Mouse (Mus musculus): ENCODE data around the gene Dph7. TPM values are rescaled to one million over a fixed set of nuclear protein-coding genes. Genes with fewer than 3 reads are reported as not detected.

The Dph7 gene
- total and polyA plus RNA-seq, 2 experiments from 2014 or later, result 37.1 to 37.2 TPM

- H3K36me3 ChIP-seq (ENCODE audit: insufficient read depth, low read length), result peaks cover 17% of the 10 kb centered on the region
- no peak overlapping the region for H3K27ac ChIP-seq (ENCODE audit: low read depth, low read length)
- no peak overlapping the region for H3K4me3 ChIP-seq (ENCODE audit: low read depth, low read length)
- no peak overlapping the region for H3K9ac ChIP-seq (replicated peaks; ENCODE audit: low read length, poor library complexity, severe bottlenecking)
- DNase-seq (ENCODE audit: low spot score) (peak; percentile 18), ATAC-seq (ENCODE audit: low FRiP score) (no peak)
- no peaks in the 10 kb centered on the region for H3K4me1 ChIP-seq (ENCODE audit: insufficient read depth, low read length)
- peak; percentile 56 for TF ChIP-seq CTCF (IDR thresholded peaks at IDR 0.05)
- no peaks in the 10 kb centered on the region for H3K9me3 ChIP-seq (ENCODE audit: low read length)
- H3K4me2 ChIP-seq (ENCODE audit: low read depth, low read length, poor library complexity, severe bottlenecking), result no peak overlapping the region
- 59% methylated on average over 2 of the region's 2 CpGs for WGBS
- H3K27me3 ChIP-seq (ENCODE audit: insufficient read depth, low read length), result no peaks in the 10 kb centered on the region
These were observed 38.6 kb upstream of the Dph7 start for GRCm38 (mm10) chr2:24923561-24923960.

- ATAC-seq (ENCODE audit: low FRiP score), result no peak
- Histone ChIP-seq H3K9ac (replicated peaks; ENCODE audit: low read length, poor library complexity, severe bottlenecking) (no peak overlapping the region), H3K9me3 (ENCODE audit: low read length) (no peaks in the 10 kb centered on the region), H3K4me1 (ENCODE audit: insufficient read depth, low read length) (no peaks in the 10 kb centered on the region), H3K4me3 (ENCODE audit: low read depth, low read length) (no peak overlapping the region), H3K27ac (ENCODE audit: low read depth, low read length) (no peak overlapping the region), H3K27me3 (ENCODE audit: insufficient read depth, low read length) (no peaks in the 10 kb centered on the region), H3K4me2 (ENCODE audit: low read depth, low read length, poor library complexity, severe bottlenecking) (no peak overlapping the region), H3K36me3 (ENCODE audit: insufficient read depth, low read length) (peaks cover 17% of the 10 kb centered on the region)
- no peak for TF ChIP-seq CTCF (IDR thresholded peaks at IDR 0.05)
- 88% methylated on average over 8 of the region's 8 CpGs for WGBS
- DNase-seq (ENCODE audit: low spot score), result no peak
These were observed 36.9 kb upstream of the Dph7 start for GRCm38 (mm10) chr2:24925284-24925683.

DNA sequence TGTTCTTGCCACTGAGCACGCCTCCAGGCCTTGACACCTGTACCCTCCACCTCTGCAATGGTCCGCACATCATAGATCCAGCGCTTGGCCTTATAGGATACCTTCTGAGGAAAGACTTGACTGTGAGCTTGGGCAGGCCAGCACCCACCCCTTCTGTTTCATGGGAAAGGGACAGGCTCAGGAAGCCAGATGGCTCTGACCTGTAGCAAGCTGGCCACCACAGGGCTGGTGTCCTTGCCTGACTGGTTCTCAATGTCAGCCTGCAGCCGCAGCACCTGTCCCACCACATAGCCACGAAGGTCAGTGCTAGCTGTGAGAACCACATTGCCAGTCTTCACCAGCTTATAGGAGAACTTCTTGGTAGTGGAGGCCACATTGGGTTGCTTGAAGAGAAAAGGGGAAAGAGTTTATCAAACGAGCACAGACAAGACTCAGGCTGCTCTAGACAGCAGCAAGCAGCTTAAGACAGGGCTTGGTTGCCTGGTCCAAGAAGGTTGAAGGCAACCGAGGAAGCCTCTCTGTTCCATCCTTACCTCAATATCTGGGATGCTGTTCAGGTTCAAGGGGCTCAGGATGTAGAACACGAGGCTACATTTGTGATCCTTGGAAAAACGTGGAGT lies 35.7 kb upstream of the Dph7 start:
- no peak for DNase-seq (ENCODE audit: low spot score)
- peaks cover 17% of the 10 kb centered on the region for H3K36me3 ChIP-seq (ENCODE audit: insufficient read depth, low read length)
- no peak overlapping the region for H3K9ac ChIP-seq (replicated peaks; ENCODE audit: low read length, poor library complexity, severe bottlenecking)
- H3K4me3 ChIP-seq (ENCODE audit: low read depth, low read length), result no peak overlapping the region
- H3K27me3 ChIP-seq (ENCODE audit: insufficient read depth, low read length), result no peaks in the 10 kb centered on the region
- no peaks in the 10 kb centered on the region for H3K9me3 ChIP-seq (ENCODE audit: low read length)
- no peak for ATAC-seq (ENCODE audit: low FRiP score)
- no peak overlapping the region for H3K27ac ChIP-seq (ENCODE audit: low read depth, low read length)
- no peak overlapping the region for H3K4me2 ChIP-seq (ENCODE audit: low read depth, low read length, poor library complexity, severe bottlenecking)
- 85% methylated on average over 9 of the region's 9 CpGs for WGBS
- H3K4me1 ChIP-seq (ENCODE audit: insufficient read depth, low read length), result no peaks in the 10 kb centered on the region
- no peak for TF ChIP-seq CTCF (IDR thresholded peaks at IDR 0.05)

DNA sequence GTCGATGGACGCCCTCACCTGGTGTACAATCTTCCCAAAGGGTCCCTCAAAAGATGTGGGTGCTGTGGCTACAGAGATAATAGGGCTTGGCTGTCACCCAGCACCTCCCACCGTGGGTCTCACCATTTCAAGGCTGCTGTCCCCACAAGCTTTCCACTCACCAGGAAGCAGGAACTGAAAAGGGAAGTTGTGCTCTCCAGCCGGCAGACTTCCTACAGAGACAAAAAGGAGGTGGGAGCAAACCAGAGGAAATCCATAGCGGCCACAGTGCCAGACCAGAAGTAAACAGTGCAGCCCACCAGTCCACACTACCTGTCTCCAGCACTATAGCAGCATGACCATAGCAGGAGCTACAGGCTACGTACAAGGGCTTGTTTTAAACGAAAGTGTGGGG lies 35.2 kb upstream of the Dph7 start:
- DNase-seq (ENCODE audit: low spot score) (no peak), ATAC-seq (ENCODE audit: low FRiP score) (no peak)
- Histone ChIP-seq H3K36me3 (ENCODE audit: insufficient read depth, low read length) (peaks cover 17% of the 10 kb centered on the region), H3K4me3 (ENCODE audit: low read depth, low read length) (no peak overlapping the region), H3K9me3 (ENCODE audit: low read length) (no peaks in the 10 kb centered on the region), H3K4me1 (ENCODE audit: insufficient read depth, low read length) (no peaks in the 10 kb centered on the region), H3K27ac (ENCODE audit: low read depth, low read length) (no peak overlapping the region), H3K9ac (replicated peaks; ENCODE audit: low read length, poor library complexity, severe bottlenecking) (no peak overlapping the region), H3K27me3 (ENCODE audit: insufficient read depth, low read length) (no peaks in the 10 kb centered on the region), H3K4me2 (ENCODE audit: low read depth, low read length, poor library complexity, severe bottlenecking) (no peak overlapping the region)
- TF ChIP-seq CTCF (IDR thresholded peaks at IDR 0.05), result no peak
- WGBS, result 69% methylated on average over 7 of the region's 7 CpGs

DNA sequence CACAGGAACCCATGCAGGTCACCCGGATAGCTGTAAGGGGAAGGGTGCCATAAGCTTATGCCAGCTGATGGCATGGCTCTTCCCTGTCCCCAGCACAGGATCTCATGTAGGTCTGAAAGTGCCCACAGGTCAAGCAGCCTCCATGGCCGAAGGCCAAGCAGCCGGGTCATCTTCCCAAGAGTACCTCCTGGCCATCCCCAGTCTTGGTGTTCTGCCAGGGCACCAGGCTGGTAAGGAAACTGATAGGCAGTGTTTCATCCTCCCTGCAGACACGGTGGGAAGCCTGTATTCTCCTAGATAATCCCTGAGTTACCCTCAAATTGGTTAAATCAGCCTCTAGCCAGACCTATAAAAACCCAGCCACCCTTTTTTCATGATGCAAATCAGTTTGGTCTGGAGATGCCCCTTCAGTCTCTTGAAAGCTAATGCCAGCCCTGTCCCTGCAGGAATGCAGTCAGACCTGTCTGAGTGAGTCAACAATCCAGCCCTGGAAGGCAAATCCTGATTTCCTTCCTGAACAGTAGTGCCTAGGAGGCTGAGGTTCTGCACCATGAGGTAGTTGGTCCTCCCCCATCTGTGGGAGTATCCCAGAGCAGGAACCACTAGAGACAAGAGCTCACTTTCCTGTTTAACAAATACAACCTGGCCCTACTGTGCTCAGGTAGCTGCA lies 34.3 kb upstream of the Dph7 start:
- H3K27ac ChIP-seq (ENCODE audit: low read depth, low read length), result no peak overlapping the region
- WGBS, result 65% methylated on average over 4 of the region's 4 CpGs
- peaks cover 17% of the 10 kb centered on the region for H3K36me3 ChIP-seq (ENCODE audit: insufficient read depth, low read length)
- no peaks in the 10 kb centered on the region for H3K4me1 ChIP-seq (ENCODE audit: insufficient read depth, low read length)
- TF ChIP-seq CTCF (IDR thresholded peaks at IDR 0.05), result no peak
- no peak overlapping the region for H3K9ac ChIP-seq (replicated peaks; ENCODE audit: low read length, poor library complexity, severe bottlenecking)
- no peak overlapping the region for H3K4me2 ChIP-seq (ENCODE audit: low read depth, low read length, poor library complexity, severe bottlenecking)
- ATAC-seq (ENCODE audit: low FRiP score) (no peak), DNase-seq (ENCODE audit: low spot score) (no peak)
- no peaks in the 10 kb centered on the region for H3K27me3 ChIP-seq (ENCODE audit: insufficient read depth, low read length)
- no peak overlapping the region for H3K4me3 ChIP-seq (ENCODE audit: low read depth, low read length)
- H3K9me3 ChIP-seq (ENCODE audit: low read length), result no peaks in the 10 kb centered on the region

DNA sequence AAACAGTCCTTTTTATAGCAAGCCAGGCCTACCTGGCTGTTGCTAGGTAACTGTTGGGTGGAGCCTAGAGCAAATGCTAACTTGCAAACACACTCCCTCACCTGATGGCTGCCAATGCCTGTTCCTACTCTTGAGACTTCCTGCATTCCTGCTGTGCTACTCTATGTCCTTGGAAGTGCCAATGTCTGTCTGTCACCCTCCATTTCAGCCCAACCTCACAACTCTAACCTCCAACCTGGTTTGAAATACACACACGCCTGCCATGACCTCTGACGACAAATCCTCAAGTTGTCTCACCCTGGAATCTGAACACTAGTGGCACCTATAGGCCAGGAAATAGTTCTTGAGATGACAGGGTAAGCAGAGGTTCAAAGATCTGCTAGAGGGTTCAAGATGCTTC lies 33.1 kb upstream of the Dph7 start:
- no peak overlapping the region for H3K4me3 ChIP-seq (ENCODE audit: low read depth, low read length)
- TF ChIP-seq CTCF (IDR thresholded peaks at IDR 0.05), result no peak
- DNase-seq (ENCODE audit: low spot score) (no peak), ATAC-seq (ENCODE audit: low FRiP score) (no peak)
- peaks cover 17% of the 10 kb centered on the region for H3K36me3 ChIP-seq (ENCODE audit: insufficient read depth, low read length)
- no peak overlapping the region for H3K9ac ChIP-seq (replicated peaks; ENCODE audit: low read length, poor library complexity, severe bottlenecking)
- no peaks in the 10 kb centered on the region for H3K9me3 ChIP-seq (ENCODE audit: low read length)
- peaks cover 2% of the 10 kb centered on the region; the same call in 1 of the 2 replicates for H3K4me1 ChIP-seq (ENCODE audit: insufficient read depth, low read length)
- WGBS, result 64% methylated on average over 2 of the region's 2 CpGs
- no peak overlapping the region for H3K27ac ChIP-seq (ENCODE audit: low read depth, low read length)
- H3K4me2 ChIP-seq (ENCODE audit: low read depth, low read length, poor library complexity, severe bottlenecking), result no peak overlapping the region
- H3K27me3 ChIP-seq (ENCODE audit: insufficient read depth, low read length), result no peaks in the 10 kb centered on the region
